Mouse (Mus musculus) CH12.LX (cell line): Measurements from ENCODE around the gene Abhd4. TPM values are rescaled to one million over a fixed set of nuclear protein-coding genes. Genes with fewer than 3 reads are reported as not detected.

Source experiments
- DNase-seq: peaks from one replicate; pipeline ENCODE4 v3.0.0-alpha.2; 2013; ENCODE audit errors: extremely low read depth
- H3K27ac ChIP-seq: 2 replicates; pipeline ENCODE4 v1.5.1; 2012; ENCODE audit warnings: low read depth, mild to moderate bottlenecking, control low read depth, moderate library complexity; ENCODE audit not compliant: insufficient read depth
- H3K27me3 ChIP-seq: replicated peaks from 2 replicates; pipeline ENCODE3; 2012; ENCODE audit warnings: inconsistent platforms
- H3K36me3 ChIP-seq, 2 experiments: replicated peaks in 1 of 2; 2 replicates each; pipeline versions ENCODE3 to v1.6.1; 2012; ENCODE audit warnings: inconsistent platforms in 1 of 2, low read length in 1 of 2, mild to moderate bottlenecking in 1 of 2, mixed read lengths in 1 of 2, moderate library complexity in 1 of 2; ENCODE audit not compliant: control insufficient read depth in 1 of 2, insufficient read depth in 1 of 2
- H3K4me1 ChIP-seq, 2 experiments: 2 replicates each; pipeline ENCODE4 v1.6.1; 2012; ENCODE audit warnings: inconsistent platforms in 1 of 2, moderate library complexity in 1 of 2; ENCODE audit not compliant: insufficient read depth in 2 of 2, control insufficient read depth in 1 of 2
- H3K4me2 ChIP-seq: 2 replicates; pipeline ENCODE4 v1.6.1; 2012; ENCODE audit warnings: low read depth, mild to moderate bottlenecking, control low read depth; ENCODE audit not compliant: poor library complexity, insufficient read depth, severe bottlenecking
- H3K4me3 ChIP-seq, 3 experiments: fragments of 150-350 bp in 1 of 3; sonication (generic) in 1 of 3; replicated peaks in 1 of 3; 2 replicates each; pipeline versions ENCODE3 to v1.5.1; 2011 to 2012; ENCODE audit warnings: low read depth in 2 of 3, low read length in 2 of 3, mild to moderate bottlenecking in 2 of 3, moderate library complexity in 2 of 3, control low read depth in 1 of 3, improper control_type of control experiment in 1 of 3, inconsistent platforms in 1 of 3, mixed read lengths in 1 of 3; ENCODE audit not compliant: poor library complexity in 1 of 3
- H3K79me2 ChIP-seq: replicated peaks from 2 replicates; pipeline ENCODE4 v1.6.1; 2012; ENCODE audit warnings: mild to moderate bottlenecking, moderate library complexity; ENCODE audit not compliant: control insufficient read depth, poor library complexity, insufficient read depth, severe bottlenecking; ENCODE audit errors: extremely low read depth
- H3K9ac ChIP-seq: 2 replicates; pipeline ENCODE4 v1.6.1; 2012; ENCODE audit warnings: low read depth, mild to moderate bottlenecking, control low read depth, moderate library complexity; ENCODE audit not compliant: insufficient read depth
- H3K9me3 ChIP-seq: replicated peaks from 2 replicates; pipeline ENCODE3; 2012; ENCODE audit warnings: low read length, inconsistent platforms, mixed read lengths
- BHLHE40 ChIP-seq: IDR thresholded peaks from 2 replicates; pipeline ENCODE4 v1.6.1; 2011; ENCODE audit warnings: mild to moderate bottlenecking, low read depth, low read length, improper control_type of control experiment
- CHD1 ChIP-seq: IDR thresholded peaks from 2 replicates; pipeline ENCODE4 v1.6.1; 2012; ENCODE audit warnings: low read depth, low read length, improper control_type of control experiment, inconsistent platforms
- CHD2 ChIP-seq: IDR thresholded peaks from 2 replicates; pipeline ENCODE4 v1.6.1; 2011; ENCODE audit warnings: low read length, improper control_type of control experiment
- CTCF ChIP-seq, 2 experiments: IDR thresholded peaks in 1 of 2; conservative IDR thresholded peaks in 1 of 2; 2 replicates each; pipeline ENCODE4 v1.5.1; 2011 to 2012; ENCODE audit warnings: low read depth in 2 of 2, low read length in 2 of 2, improper control_type of control experiment in 1 of 2, inconsistent platforms in 1 of 2, mild to moderate bottlenecking in 1 of 2, moderate library complexity in 1 of 2
- E2F4 ChIP-seq: IDR thresholded peaks from 2 replicates; pipeline ENCODE4 v1.6.1; 2011; ENCODE audit warnings: low read depth, low read length, improper control_type of control experiment; ENCODE audit not compliant: insufficient replicate concordance
- ELF1 ChIP-seq: IDR thresholded peaks from 2 replicates; pipeline ENCODE4 v1.6.1; 2014; ENCODE audit warnings: low read depth, mild to moderate bottlenecking, inconsistent platforms, low read length, improper control_type of control experiment
- EP300 ChIP-seq: IDR thresholded peaks from 2 replicates; pipeline ENCODE4 v1.6.1; 2011; ENCODE audit warnings: low read length, improper control_type of control experiment
- ETS1 ChIP-seq: conservative IDR thresholded peaks from 2 replicates; pipeline ENCODE4 v1.6.1; 2012; ENCODE audit warnings: low read depth, mild to moderate bottlenecking, inconsistent platforms, low read length, improper control_type of control experiment, moderate library complexity
- GABPA ChIP-seq: IDR thresholded peaks from 2 replicates; pipeline ENCODE4 v1.6.1; 2012; ENCODE audit warnings: low read depth, low read length, improper control_type of control experiment, inconsistent platforms; ENCODE audit not compliant: insufficient replicate concordance
- HCFC1 ChIP-seq: IDR thresholded peaks from 2 replicates; pipeline ENCODE4 v1.6.1; 2012; ENCODE audit warnings: low read depth, mild to moderate bottlenecking, inconsistent platforms, low read length, improper control_type of control experiment
- IRF4 ChIP-seq: IDR thresholded peaks from 2 replicates; pipeline ENCODE4 v1.6.1; 2014; ENCODE audit warnings: low read depth, mild to moderate bottlenecking, inconsistent platforms, low read length, improper control_type of control experiment
- JUND ChIP-seq: conservative IDR thresholded peaks from 2 replicates; pipeline ENCODE4 v1.6.1; 2011; ENCODE audit warnings: low read depth, low read length, improper control_type of control experiment
- KAT2A ChIP-seq: IDR thresholded peaks from 2 replicates; pipeline ENCODE4 v1.6.1; 2012; ENCODE audit warnings: low read length, improper control_type of control experiment, inconsistent platforms; ENCODE audit not compliant: insufficient replicate concordance
- MAFK ChIP-seq: IDR thresholded peaks from 2 replicates; pipeline ENCODE4 v1.6.1; 2011; ENCODE audit warnings: low read length, improper control_type of control experiment; ENCODE audit not compliant: insufficient replicate concordance
- MAX ChIP-seq: IDR thresholded peaks from 2 replicates; pipeline ENCODE4 v1.6.1; 2011; ENCODE audit warnings: low read length, improper control_type of control experiment
- MAZ ChIP-seq: IDR thresholded peaks from 2 replicates; pipeline ENCODE4 v1.6.1; 2012; ENCODE audit warnings: low read depth, mild to moderate bottlenecking, inconsistent platforms, low read length, improper control_type of control experiment, moderate library complexity
- MEF2A ChIP-seq: IDR thresholded peaks from 2 replicates; pipeline ENCODE4 v1.6.1; 2014; ENCODE audit warnings: low read depth, mild to moderate bottlenecking, inconsistent platforms, low read length, improper control_type of control experiment, borderline replicate concordance
- MXI1 ChIP-seq: IDR thresholded peaks from 2 replicates; pipeline ENCODE4 v1.6.1; 2011; ENCODE audit warnings: mild to moderate bottlenecking, low read depth, low read length, improper control_type of control experiment
- MYC ChIP-seq: IDR thresholded peaks from 2 replicates; pipeline ENCODE4 v1.6.1; 2011; ENCODE audit warnings: low read depth, mild to moderate bottlenecking, improper control_type of control experiment, low read length
- NELFE ChIP-seq: IDR thresholded peaks from 2 replicates; pipeline ENCODE4 v1.6.1; 2011; ENCODE audit warnings: low read depth, low read length, improper control_type of control experiment
- NRF1 ChIP-seq: IDR thresholded peaks from 2 replicates; pipeline ENCODE4 v1.6.1; 2014; ENCODE audit warnings: low read depth, mild to moderate bottlenecking, inconsistent platforms, low read length, improper control_type of control experiment, moderate library complexity
- PAX5 ChIP-seq: IDR thresholded peaks from 2 replicates; pipeline ENCODE4 v1.6.1; 2012; ENCODE audit warnings: low read length, inconsistent platforms, mixed read lengths
- POLR2A ChIP-seq: IDR thresholded peaks from 2 replicates; pipeline ENCODE4 v1.6.1; 2011; ENCODE audit warnings: low read depth, mild to moderate bottlenecking, improper control_type of control experiment, low read length
- POLR2AphosphoS2 ChIP-seq: IDR thresholded peaks from 2 replicates; pipeline ENCODE4 v1.6.1; 2011; ENCODE audit warnings: low read depth, low read length, improper control_type of control experiment
- RAD21 ChIP-seq: IDR thresholded peaks from 2 replicates; pipeline ENCODE4 v1.6.1; 2011; ENCODE audit warnings: low read depth, mild to moderate bottlenecking, low read length, improper control_type of control experiment, moderate library complexity
- RCOR1 ChIP-seq: conservative IDR thresholded peaks from 2 replicates; pipeline ENCODE4 v1.6.1; 2012; ENCODE audit warnings: low read depth, mild to moderate bottlenecking, inconsistent platforms, low read length, improper control_type of control experiment
- SIN3A ChIP-seq: IDR thresholded peaks from 2 replicates; pipeline ENCODE4 v1.6.1; 2012; ENCODE audit warnings: low read length, improper control_type of control experiment, inconsistent platforms
- SMC3 ChIP-seq: IDR thresholded peaks from 2 replicates; pipeline ENCODE4 v1.6.1; 2011; ENCODE audit warnings: low read depth, low read length, improper control_type of control experiment
- TBP ChIP-seq: conservative IDR thresholded peaks from 2 replicates; pipeline ENCODE4 v1.6.1; 2011; ENCODE audit warnings: low read depth, low read length, improper control_type of control experiment
- UBTF ChIP-seq: IDR thresholded peaks from 2 replicates; pipeline ENCODE4 v1.6.1; 2012; ENCODE audit warnings: low read depth, mild to moderate bottlenecking, inconsistent platforms, low read length, improper control_type of control experiment, moderate library complexity
- USF1 ChIP-seq: IDR thresholded peaks from 2 replicates; pipeline ENCODE4 v1.6.1; 2014; ENCODE audit warnings: low read depth, mild to moderate bottlenecking, inconsistent platforms, low read length, improper control_type of control experiment
- USF2 ChIP-seq: conservative IDR thresholded peaks from 2 replicates; pipeline ENCODE4 v1.6.1; 2011; ENCODE audit warnings: low read depth, low read length, improper control_type of control experiment
- ZKSCAN1 ChIP-seq: IDR thresholded peaks from 2 replicates; pipeline ENCODE4 v1.6.1; 2012; ENCODE audit warnings: low read depth, inconsistent platforms, low read length, improper control_type of control experiment, borderline replicate concordance
- ZMIZ1 ChIP-seq: IDR thresholded peaks from 2 replicates; pipeline ENCODE4 v1.6.1; 2012; ENCODE audit warnings: low read depth, mild to moderate bottlenecking, inconsistent platforms, low read length, improper control_type of control experiment
- ZNF384 ChIP-seq: IDR thresholded peaks from 2 replicates; pipeline ENCODE4 v1.6.1; 2012; ENCODE audit warnings: low read depth, low read length, improper control_type of control experiment, inconsistent platforms
- dilution Hi-C: fragments of 300-500 bp; cut with MboI; formaldehyde crosslinking; loops from 2 replicates; pipeline ENCODE4 v1.14.3; 2020; ENCODE audit warnings: low sequenced_read_pairs; ENCODE audit not compliant: extremely low pct_unique_long_range_greater_than_20kb, extremely low pct_ligation_motif_present
- in situ Hi-C: fragments of 300-500 bp; cut with MboI; formaldehyde crosslinking; loops from 3 replicates; pipeline ENCODE4 v1.14.3; 2019; ENCODE audit warnings: low sequenced_read_pairs, low pct_ligation_motif_present, low pct_unique_long_range_greater_than_20kb, mixed read lengths
- polyA plus RNA-seq: library from polyadenylated mRNA; unstranded; fragments of >175 nt; gene quantifications from 2 replicates; pipeline ENCODE4 v1.2.1, GENCODE M21; 2012; ENCODE audit warnings: low read depth; ENCODE audit not compliant: insufficient read length
- total RNA-seq, 2 experiments: library from RNA; depleted of rRNA; stranded (reverse); fragments of 300-350 nt in 1 of 2; fragments of >200 nt in 1 of 2; gene quantifications; 2 replicates each; pipeline ENCODE4 v1.2.3; 2012 to 2014

Abhd4 gene
- total and polyA plus RNA-seq, 3 experiments, result 15.9 to 23.0 (median 19.8) TPM

DNA sequence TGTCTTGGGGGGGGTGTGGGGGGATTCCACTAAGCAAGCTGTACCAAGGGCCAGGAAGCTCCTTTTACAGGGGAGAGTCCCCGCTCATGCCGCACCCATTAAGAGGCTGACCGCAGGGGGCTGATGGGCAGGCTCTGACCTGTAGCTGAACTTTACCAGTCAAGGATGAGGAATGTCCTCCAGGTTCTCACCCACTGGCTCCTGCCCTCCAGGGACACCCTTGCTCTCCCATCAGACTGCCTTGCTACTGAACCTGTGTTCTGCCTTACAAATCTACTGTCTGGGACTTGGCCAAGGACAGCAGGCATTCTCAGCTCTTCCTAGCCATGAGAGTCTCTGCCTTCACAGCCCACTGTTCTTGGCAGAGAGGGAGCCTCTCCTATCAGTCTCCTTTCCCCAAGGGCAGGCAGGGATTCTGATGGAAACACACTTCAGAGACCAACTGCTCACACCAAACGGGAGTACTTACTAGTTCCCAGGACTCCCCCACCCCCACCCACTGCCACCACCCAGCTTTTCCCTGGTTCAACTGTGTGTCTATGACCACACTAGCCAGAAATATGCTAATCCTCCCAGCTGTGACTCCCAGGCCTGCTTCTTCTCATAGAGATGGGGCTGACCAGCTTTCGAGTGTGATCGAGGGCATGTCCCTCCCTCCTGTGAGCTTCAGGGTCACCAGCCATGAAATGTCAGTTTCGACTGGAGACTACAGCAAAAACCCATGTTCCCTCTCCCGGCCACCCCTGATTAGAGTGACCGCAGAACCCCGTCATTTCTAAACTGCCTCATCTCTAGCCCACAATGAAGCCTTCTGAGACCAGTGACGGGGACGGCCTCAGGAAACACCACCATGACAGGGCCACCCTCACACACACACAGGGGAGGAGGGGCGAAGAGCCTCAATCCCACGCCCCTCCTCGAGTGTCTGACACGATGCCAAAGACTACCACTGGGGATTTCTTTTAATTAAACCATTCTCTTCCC lies 29.2 kb upstream of the Abhd4 start (continued):
- TF ChIP-seq ZNF384, result no peak
- no peak for TF ChIP-seq USF2
- TF ChIP-seq, all 38 proteins: peak for 23

DNA sequence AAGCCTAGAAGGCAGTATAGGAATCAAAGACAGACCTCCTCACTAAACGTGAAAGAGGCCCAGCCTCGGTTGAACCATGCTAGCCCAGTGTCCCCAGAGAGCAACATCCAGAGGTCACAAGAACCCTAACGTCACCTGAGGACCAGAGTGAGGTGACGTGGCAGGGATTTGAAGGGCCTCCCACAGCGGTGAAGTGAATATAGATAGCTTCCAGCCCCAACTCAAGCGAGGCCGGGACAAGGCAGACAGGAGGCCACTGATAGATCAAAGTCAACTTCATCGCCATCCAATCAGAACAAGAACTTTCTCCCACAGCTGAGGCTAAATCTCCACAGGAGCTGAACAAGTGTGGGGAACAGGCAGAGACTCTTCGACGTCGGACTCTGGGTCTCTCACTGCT lies 28.3 kb upstream of the Abhd4 start:
- peak; percentile 90 for DNase-seq
- Histone ChIP-seq H3K9me3 (no peaks in the 10 kb centered on the region), H3K4me1 (peaks cover 34 to 88% of the 10 kb centered on the region in 2 experiments), H3K27me3 (no peaks in the 10 kb centered on the region), H3K36me3 (no peaks in the 10 kb centered on the region), H3K79me2 (no peaks in the 10 kb centered on the region), H3K4me3 (no peak overlapping the region), H3K4me2 (peak overlapping the region; percentile 33), H3K9ac (peak overlapping the region; percentile 14; the same call in 1 of the 2 replicates), H3K27ac (peak overlapping the region; percentile 94)
- in situ Hi-C loops (loop anchor here (5.0 kb wide), 1 partner anchor 158 kb away; no protein-coding TSS in a partner anchor), dilution Hi-C loops (no loop called here)
- TF ChIP-seq EP300, result peak; percentile 65; the same call in 1 of the 2 replicates
- no peak for TF ChIP-seq RCOR1
- TF ChIP-seq SMC3, result no peak
- no peak for TF ChIP-seq NRF1
- TF ChIP-seq MXI1, result 0 out of 2 replicates have a peak, but pooled peaks have one; percentile 19
- 0 out of 2 replicates have a peak, but pooled peaks have one; percentile 24 for TF ChIP-seq MAFK
- TF ChIP-seq KAT2A, result 0 out of 2 replicates have a peak, but pooled peaks have one; percentile 37
- no peak for TF ChIP-seq MAX
- TF ChIP-seq POLR2AphosphoS2, result no peak
- no peak for TF ChIP-seq GABPA
- peak; percentile 81; the same call in 1 of the 2 replicates for TF ChIP-seq MEF2A
- TF ChIP-seq USF1, result no peak
- TF ChIP-seq ELF1, result no peak
- peak; percentile 33; the same call in 1 of the 2 replicates for TF ChIP-seq MAZ
- peak; percentile 44; the same call in 1 of the 2 replicates for TF ChIP-seq POLR2A
- no peak for TF ChIP-seq UBTF
- TF ChIP-seq MYC, result 0 out of 2 replicates have a peak, but pooled peaks have one; percentile 5
- peak; percentile 53; the same call in 1 of the 2 replicates for TF ChIP-seq JUND
- no peak for TF ChIP-seq CHD1
- no peak for TF ChIP-seq RAD21
- no peak for TF ChIP-seq CHD2
- TF ChIP-seq NELFE, result no peak; the same call in 1 of the 2 replicates
- peak; percentile 96 for TF ChIP-seq BHLHE40
- TF ChIP-seq TBP, result 0 out of 2 replicates have a peak, but pooled peaks have one; percentile 8
- TF ChIP-seq IRF4, result peak; percentile 61; the same call in 1 of the 2 replicates
- TF ChIP-seq ETS1, result peak; percentile 96
- TF ChIP-seq ZKSCAN1, result no peak
- 0 out of 2 replicates have a peak, but pooled peaks have one; percentile 19 for TF ChIP-seq HCFC1
- no peak for TF ChIP-seq SIN3A
- no peak for TF ChIP-seq CTCF (conservative IDR thresholded peaks at IDR 0.05 in 1 of 2, IDR thresholded peaks at IDR 0.05 in 1 of 2; ENCODE audit: low read depth in 2 of 2, low read length in 2 of 2)
- TF ChIP-seq ZMIZ1, result no peak
- TF ChIP-seq E2F4, result no peak
- no peak for TF ChIP-seq PAX5
